Mouse (Mus musculus): ENCODE results near the gene Cib3.

The Cib3 gene

DNA sequence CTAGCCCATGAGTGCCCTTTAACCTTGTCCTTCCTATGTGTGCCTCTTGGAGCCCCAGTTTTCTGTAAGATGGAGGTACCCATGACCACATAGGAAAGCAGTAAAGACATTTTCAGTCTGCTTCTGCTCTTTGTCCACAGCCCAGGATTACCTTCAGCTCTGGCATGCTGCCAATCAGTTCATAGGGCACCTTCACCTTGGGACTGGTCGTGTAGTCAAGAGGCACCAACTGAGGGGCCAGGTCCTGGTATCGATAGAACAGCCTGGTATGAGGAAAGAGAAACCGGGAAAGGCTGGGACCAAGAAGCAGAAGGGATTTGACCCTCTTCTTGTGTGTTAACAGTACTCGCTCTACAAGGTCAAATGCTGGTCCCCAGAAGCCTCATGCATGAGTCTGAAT lies 2.4 kb downstream of the Cib3 start:
- DNase-seq (ENCODE audit: low spot score) = no peak

DNA sequence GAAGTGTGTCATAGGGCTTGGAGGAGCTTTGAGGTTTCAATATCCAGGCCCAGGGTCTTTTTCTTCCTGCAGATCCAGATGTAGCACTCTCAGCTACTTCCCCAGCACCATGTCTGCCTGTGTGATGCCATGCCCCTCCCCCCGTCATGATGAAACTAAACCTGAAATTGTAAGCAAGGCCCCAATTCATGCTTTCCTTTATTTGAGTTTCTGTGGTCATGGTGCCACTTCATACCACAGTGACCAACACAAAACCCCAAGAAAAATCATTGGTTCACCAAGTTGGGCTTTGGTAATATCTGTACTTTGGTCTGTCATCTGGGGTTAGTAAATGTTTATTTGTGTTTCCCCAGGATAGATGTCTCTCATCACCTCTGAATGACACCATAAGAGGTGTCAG lies 4.1 kb downstream of the Cib3 start:
- DNase-seq (ENCODE audit: low spot score) = no peak

DNA sequence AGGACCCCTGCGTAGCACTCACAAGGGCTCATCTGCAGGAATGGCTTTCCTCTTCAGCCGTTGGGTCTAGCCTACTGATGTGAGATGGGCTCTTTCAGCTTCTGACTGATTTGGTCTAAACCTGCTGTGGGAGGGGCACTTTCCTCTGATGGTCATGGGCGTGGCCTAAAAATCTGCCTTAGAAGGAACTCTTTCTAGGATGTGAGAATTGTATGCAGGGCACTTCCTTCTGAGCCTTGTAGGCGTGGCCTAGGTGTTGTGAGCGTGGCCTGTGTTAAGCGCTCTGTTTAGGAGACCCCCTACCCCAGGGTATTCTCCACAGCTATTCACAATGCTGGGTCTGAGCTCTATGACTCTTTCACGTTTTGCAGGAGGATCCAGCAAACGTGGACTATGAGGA lies 14.6 kb downstream of the Cib3 start:
- DNase-seq (ENCODE audit: low spot score) = no peak

GRCm38 (mm10) chr8:72192065-72192464 lies 20.6 kb downstream of the Cib3 start:
- no peak for DNase-seq (ENCODE audit: low spot score)

DNA sequence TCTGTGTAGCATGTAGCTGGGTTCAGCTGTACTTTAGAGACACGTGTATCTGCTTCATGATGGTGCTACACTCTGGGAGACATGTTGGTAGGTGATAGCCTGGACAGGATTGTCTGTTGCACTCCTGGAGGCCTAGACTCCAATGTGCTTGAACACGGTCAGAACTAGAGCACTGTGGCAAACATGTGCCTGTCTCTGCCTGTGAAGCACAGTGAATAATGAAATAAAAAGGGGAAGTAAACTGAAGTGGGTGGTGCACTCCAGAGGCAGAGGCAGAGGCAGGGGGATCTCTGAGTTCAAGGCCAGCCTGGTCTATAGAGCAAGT lies 22.5 kb downstream of the Cib3 start:
- DNase-seq (ENCODE audit: low spot score) = no peak

DNA sequence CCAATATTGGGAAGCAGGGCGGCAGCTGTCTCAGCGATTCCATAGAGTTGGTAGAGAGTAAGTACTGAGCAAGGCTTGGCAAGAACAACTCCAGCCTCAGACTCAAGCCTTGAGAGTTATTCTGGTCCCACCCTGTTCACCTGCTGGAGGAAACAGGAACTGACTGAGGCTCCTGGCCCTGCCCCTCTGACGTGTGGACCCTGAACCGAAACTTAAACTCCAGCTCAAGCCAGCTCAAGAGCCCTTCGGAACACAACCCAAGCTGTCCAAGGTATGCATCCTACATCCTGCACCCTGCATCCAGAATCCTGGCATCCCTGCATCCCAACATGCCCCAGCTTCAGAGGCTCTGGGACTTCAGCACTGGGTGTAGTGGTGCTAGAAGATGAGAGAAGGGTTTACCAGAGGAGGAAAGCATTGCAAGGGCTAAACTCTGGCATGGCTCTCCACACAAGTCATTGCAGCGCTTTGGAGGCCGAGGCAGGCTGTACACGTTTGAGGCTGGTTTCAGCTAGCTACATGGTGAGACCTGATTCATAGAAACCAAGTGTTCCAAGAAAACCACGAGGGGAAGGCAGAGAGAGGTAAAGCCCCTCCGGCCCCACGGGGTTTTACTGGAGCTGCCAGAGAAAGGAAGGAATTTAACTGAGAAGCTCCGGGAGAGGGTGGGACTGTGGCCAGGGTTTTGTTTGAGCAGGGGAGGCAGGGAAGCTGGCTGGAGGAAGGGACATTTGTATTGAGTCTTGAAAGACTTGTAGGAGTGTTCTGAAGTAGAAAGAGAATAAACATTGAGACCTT lies 23.0 kb downstream of the Cib3 start, which contains the start of gene Hsh2d:
Gene Hsh2d, plus strand, starts transcription at position 222 of the 798 bp plus-strand sequence.
- no peak for DNase-seq (ENCODE audit: low spot score)

GRCm38 (mm10) chr8:72187793-72188331 lies 24.8 kb downstream of the Cib3 start:
- DNase-seq (ENCODE audit: low spot score) = no peak

DNA sequence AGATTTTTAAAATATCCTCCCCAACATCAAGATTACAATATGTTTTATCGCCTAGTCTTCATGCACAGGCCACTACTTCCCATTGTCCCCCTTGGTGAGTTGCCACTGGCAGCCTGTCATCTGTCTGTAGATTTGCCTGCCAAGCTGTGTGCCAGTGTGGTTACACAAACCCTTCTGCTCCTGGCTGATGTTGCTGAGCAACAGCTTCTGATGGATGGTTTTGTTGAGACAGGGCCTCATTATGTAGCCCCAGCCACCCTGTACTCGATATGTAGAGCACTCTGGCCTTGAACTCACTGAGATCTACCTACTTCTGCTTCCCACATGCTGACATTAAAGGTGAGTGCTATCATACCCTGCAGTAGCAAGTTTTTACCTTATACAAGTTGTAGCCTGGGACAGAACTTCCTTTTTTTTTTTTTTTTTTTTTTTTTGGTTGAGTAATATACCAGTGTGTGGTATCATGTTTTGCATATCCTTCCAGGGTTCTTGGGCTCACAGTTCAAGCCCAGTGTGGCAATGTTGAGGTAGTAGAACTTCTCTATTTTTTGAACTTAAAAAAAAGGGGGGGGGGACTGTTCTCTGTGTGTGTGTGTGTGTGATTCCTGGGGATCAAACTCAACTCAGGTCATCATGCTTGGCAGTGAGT lies 29.0 kb downstream of the Cib3 start:
- no peak for DNase-seq (ENCODE audit: low spot score)

- DNase-seq (ENCODE audit: low spot score) = no peak
These were observed 35.2 kb downstream of the Cib3 start for GRCm38 (mm10) chr8:72177346-72177925.

DNA sequence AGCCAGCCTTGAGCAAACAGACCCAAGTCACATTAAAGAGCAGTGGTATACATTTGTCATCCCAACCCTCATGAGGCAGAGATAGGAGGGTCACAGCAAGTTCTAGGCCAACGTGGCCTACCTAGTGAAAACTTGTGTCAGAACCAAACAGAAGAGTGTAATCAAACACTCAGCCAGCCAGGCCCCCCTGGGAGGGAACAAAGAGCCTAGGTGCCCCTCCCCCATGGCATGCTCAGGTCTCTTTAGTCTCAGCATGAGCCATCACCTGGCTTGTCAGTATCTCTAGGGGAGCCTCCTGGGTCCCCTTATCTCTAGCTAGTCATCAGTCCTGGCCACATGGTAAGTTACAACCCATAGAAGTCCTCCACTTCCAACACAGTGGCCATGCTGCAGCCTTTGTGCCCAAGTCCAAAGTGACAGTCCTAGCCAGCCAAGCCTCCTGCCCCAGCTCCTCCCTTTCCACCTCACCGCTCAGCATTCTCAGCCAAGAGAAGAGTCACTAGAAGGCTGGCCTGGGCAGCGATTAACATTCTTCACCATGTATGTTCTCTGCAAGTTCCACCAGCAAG lies 42.9 kb downstream of the Cib3 start:
- DNase-seq (ENCODE audit: low spot score) = no peak

GRCm38 (mm10) chr8:72169098-72169668 lies 43.5 kb downstream of the Cib3 start:
- DNase-seq (ENCODE audit: low spot score) = no peak

DNA sequence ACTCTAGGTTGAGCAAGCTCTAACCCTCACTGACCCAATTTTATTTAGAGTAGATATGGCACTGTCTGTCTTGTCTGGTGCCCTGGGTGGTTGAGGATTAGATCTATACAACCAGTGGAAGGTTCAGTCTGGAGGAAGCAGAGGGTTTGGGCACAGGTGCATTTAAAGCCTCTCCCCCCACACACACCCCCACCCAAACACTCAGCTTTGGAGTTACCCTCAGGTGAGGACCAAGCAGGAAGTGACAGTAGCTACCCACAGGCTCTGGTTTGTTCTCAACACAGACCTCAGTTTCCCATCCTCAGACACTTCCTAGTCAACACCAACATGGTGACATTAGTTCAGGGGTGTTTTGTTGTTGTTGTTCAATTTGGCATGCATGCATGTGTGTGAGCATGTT lies 49.8 kb downstream of the Cib3 start:
- DNase-seq (ENCODE audit: low spot score) = no peak

DNA sequence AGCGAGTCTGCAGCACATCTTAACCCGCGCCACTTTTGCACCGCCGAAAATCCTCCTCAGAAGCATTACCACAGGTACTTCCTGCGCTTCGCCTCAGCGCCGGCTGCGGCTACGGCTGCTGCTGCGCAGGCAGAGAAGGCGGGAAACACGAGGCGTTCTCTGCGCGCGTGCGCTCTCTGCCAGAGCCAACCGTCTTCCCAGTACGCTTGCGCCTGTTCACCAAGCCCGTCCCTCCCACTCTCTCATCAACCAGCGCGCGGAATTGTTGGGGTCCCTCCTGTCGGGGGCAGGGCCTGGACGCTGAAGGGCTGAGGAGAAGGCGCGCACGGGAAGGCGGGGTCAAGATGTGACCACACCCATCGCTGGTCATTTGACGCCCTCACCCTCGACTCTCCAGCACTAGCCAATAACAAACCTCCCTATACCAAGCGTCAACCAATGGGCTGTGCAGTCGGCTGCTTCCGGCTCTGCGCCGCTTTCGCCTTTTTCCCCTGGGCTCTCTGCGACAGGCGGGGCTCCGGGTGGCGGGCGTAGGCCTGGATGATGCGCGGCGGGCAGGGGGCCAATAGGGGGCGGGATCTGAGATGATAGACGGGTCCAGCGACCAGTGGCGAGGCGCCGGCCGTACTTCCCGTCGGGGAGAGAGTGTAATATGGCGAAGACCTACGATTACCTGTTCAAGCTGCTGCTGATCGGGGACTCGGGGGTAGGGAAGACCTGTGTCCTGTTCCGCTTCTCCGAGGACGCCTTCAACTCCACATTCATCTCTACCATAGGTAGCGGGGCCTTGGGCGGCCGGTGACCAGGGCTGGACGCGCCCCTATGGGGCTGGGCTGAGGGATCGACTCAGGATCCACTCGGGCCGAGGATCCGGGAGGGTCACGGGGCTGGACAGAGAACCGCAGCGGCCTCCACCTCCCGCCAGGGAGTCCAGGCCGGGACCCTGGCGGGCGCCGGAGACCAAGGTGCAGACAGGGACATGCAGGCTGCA lies 51.6 kb downstream of the Cib3 start, which contains the start of gene Rab8a:
Gene Rab8a, plus strand, starts transcription at position 494 of the 991 bp plus-strand sequence.
- peak; percentile 100 for DNase-seq (ENCODE audit: low spot score)

- DNase-seq (ENCODE audit: low spot score) = no peak
These were observed 52.6 kb downstream of the Cib3 start for GRCm38 (mm10) chr8:72160007-72160406.

DNA sequence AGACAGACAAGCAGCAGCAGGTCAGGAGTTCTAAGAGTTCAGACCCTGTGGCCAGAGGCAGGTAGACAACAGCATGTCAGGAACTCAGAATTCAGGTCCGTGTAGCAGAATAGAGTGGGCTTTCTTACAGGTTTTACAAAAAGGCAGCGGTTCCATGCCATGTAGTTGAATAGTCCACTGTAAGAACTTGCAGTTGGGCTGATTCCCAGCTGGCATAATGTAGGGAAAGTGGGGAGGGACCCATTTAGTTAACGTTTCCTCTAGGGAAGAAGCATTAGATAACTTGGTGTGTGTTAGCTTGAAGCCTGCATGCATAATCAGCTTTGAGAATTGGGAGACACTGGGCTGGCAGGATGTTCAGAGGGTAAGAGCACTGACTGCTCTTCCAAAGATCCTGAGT lies 53.9 kb downstream of the Cib3 start:
- no peak for DNase-seq (ENCODE audit: low spot score)

- DNase-seq (ENCODE audit: low spot score) = no peak
These were observed 54.5 kb downstream of the Cib3 start for GRCm38 (mm10) chr8:72158096-72158495.

Data from testis, postnatal 14 days (tissue).